Mouse (Mus musculus): ENCODE measurements around the gene Afm. TPM values are rescaled to one million over a fixed set of nuclear protein-coding genes. Genes with fewer than 3 reads are reported as not detected.

The Afm gene
- total and polyA plus RNA-seq, 2 experiments from 2014 or later = not detected

GRCm38 (mm10) chr5:90478886-90479285, 39.8 kb upstream of the Afm start:
- H3K9ac ChIP-seq (replicated peaks; ENCODE audit: low read length) = no peak overlapping the region
- no peaks in the 10 kb centered on the region for H3K27me3 ChIP-seq (ENCODE audit: insufficient read depth, low read length)
- 93% methylated on average over 1 of the region's 1 CpGs for WGBS
- H3K9me3 ChIP-seq (ENCODE audit: low read length) = no peaks in the 10 kb centered on the region
- no peaks in the 10 kb centered on the region for H3K4me1 ChIP-seq (ENCODE audit: insufficient read depth, low read length)
- no peak overlapping the region for H3K4me2 ChIP-seq (ENCODE audit: low read depth, low read length)
- no peak overlapping the region for H3K27ac ChIP-seq
- no peaks in the 10 kb centered on the region for H3K36me3 ChIP-seq (ENCODE audit: insufficient read depth, low read length)
- TF ChIP-seq CTCF (IDR thresholded peaks at IDR 0.05; ENCODE audit: low read depth) = no peak
- DNase-seq (ENCODE audit: low spot score) = no peak
- no peak overlapping the region for H3K4me3 ChIP-seq (ENCODE audit: low read length)
- no peak for ATAC-seq

- ATAC-seq = no peak
- no peaks in the 10 kb centered on the region for H3K36me3 ChIP-seq (ENCODE audit: insufficient read depth, low read length)
- TF ChIP-seq CTCF (IDR thresholded peaks at IDR 0.05; ENCODE audit: low read depth) = no peak
These were observed 33.1 kb upstream of the Afm start for GRCm38 (mm10) chr5:90485597-90485996.

GRCm38 (mm10) chr5:90488323-90488722, 30.4 kb upstream of the Afm start:
- Histone ChIP-seq H3K9me3 (ENCODE audit: low read length) (no peaks in the 10 kb centered on the region), H3K4me2 (ENCODE audit: low read depth, low read length) (no peak overlapping the region), H3K4me1 (ENCODE audit: insufficient read depth, low read length) (no peaks in the 10 kb centered on the region), H3K4me3 (ENCODE audit: low read length) (no peak overlapping the region), H3K36me3 (ENCODE audit: insufficient read depth, low read length) (no peaks in the 10 kb centered on the region), H3K27ac (no peak overlapping the region), H3K9ac (replicated peaks; ENCODE audit: low read length) (no peak overlapping the region), H3K27me3 (ENCODE audit: insufficient read depth, low read length) (no peaks in the 10 kb centered on the region)
- TF ChIP-seq CTCF (IDR thresholded peaks at IDR 0.05; ENCODE audit: low read depth) = no peak
- WGBS = 91% methylated on average over 7 of the region's 7 CpGs
- ATAC-seq = no peak
- DNase-seq (ENCODE audit: low spot score) = no peak

More at GRCm38 (mm10) chr5:90485597-90485996, 33.1 kb upstream of the Afm start:
- Histone ChIP-seq H3K27me3 (ENCODE audit: insufficient read depth, low read length) (no peaks in the 10 kb centered on the region), H3K27ac (no peak overlapping the region), H3K9me3 (ENCODE audit: low read length) (no peaks in the 10 kb centered on the region), H3K4me3 (ENCODE audit: low read length) (no peak overlapping the region), H3K4me1 (ENCODE audit: insufficient read depth, low read length) (no peaks in the 10 kb centered on the region), H3K9ac (replicated peaks; ENCODE audit: low read length) (no peak overlapping the region), H3K4me2 (ENCODE audit: low read depth, low read length) (no peak overlapping the region)
- WGBS = 92% methylated on average over 7 of the region's 7 CpGs
- DNase-seq (ENCODE audit: low spot score) = no peak

GRCm38 (mm10) chr5:90490518-90490917, 28.2 kb upstream of the Afm start, which contains the start of gene Afp:
Gene Afp, plus strand, starts transcription at chr5:90490737.
- Histone ChIP-seq H3K27ac (no peak within 1 kb of the TSS), H3K4me2 (ENCODE audit: low read depth, low read length) (no peak within 1 kb of the TSS), H3K9me3 (ENCODE audit: low read length) (no peaks in the 10 kb centered on the region), H3K27me3 (ENCODE audit: insufficient read depth, low read length) (no peaks in the 10 kb centered on the region), H3K9ac (replicated peaks; ENCODE audit: low read length) (no peak within 1 kb of the TSS), H3K4me3 (ENCODE audit: low read length) (no peak within 1 kb of the TSS), H3K36me3 (ENCODE audit: insufficient read depth, low read length) (no peaks in the 10 kb centered on the region), H3K4me1 (ENCODE audit: insufficient read depth, low read length) (no peaks in the 10 kb centered on the region)
- ATAC-seq = no peak
- 84% methylated on average over 7 of the region's 7 CpGs for WGBS
- no peak for TF ChIP-seq CTCF (IDR thresholded peaks at IDR 0.05; ENCODE audit: low read depth)
- DNase-seq (ENCODE audit: low spot score) = no peak

GRCm38 (mm10) chr5:90492440-90492839, 26.3 kb upstream of the Afm start:
- ATAC-seq (no peak), DNase-seq (ENCODE audit: low spot score) (no peak)
- H3K4me2 ChIP-seq (ENCODE audit: low read depth, low read length) = no peak overlapping the region
- H3K9me3 ChIP-seq (ENCODE audit: low read length) = no peaks in the 10 kb centered on the region
- 72% methylated on average over 9 of the region's 9 CpGs for WGBS
- no peaks in the 10 kb centered on the region for H3K4me1 ChIP-seq (ENCODE audit: insufficient read depth, low read length)
- no peaks in the 10 kb centered on the region for H3K27me3 ChIP-seq (ENCODE audit: insufficient read depth, low read length)
- H3K36me3 ChIP-seq (ENCODE audit: insufficient read depth, low read length) = no peaks in the 10 kb centered on the region
- H3K27ac ChIP-seq = no peak overlapping the region
- TF ChIP-seq CTCF (IDR thresholded peaks at IDR 0.05; ENCODE audit: low read depth) = no peak
- no peak overlapping the region for H3K9ac ChIP-seq (replicated peaks; ENCODE audit: low read length)
- H3K4me3 ChIP-seq (ENCODE audit: low read length) = no peak overlapping the region

- no peaks in the 10 kb centered on the region for H3K9me3 ChIP-seq (ENCODE audit: low read length)
- H3K27ac ChIP-seq = no peak overlapping the region
- WGBS = 89% methylated on average over 4 of the region's 4 CpGs
- ATAC-seq (no peak), DNase-seq (ENCODE audit: low spot score) (no peak)
- no peaks in the 10 kb centered on the region for H3K36me3 ChIP-seq (ENCODE audit: insufficient read depth, low read length)
- H3K27me3 ChIP-seq (ENCODE audit: insufficient read depth, low read length) = no peaks in the 10 kb centered on the region
- no peak overlapping the region for H3K4me3 ChIP-seq (ENCODE audit: low read length)
- H3K4me2 ChIP-seq (ENCODE audit: low read depth, low read length) = no peak overlapping the region
- TF ChIP-seq CTCF (IDR thresholded peaks at IDR 0.05; ENCODE audit: low read depth) = no peak
- no peaks in the 10 kb centered on the region for H3K4me1 ChIP-seq (ENCODE audit: insufficient read depth, low read length)
- H3K9ac ChIP-seq (replicated peaks; ENCODE audit: low read length) = no peak overlapping the region
These were observed 24.4 kb upstream of the Afm start for GRCm38 (mm10) chr5:90494308-90494707.

GRCm38 (mm10) chr5:90499509-90499908, 19.2 kb upstream of the Afm start:
- ATAC-seq = no peak
- no peak overlapping the region for H3K4me2 ChIP-seq (ENCODE audit: low read depth, low read length)
- H3K27me3 ChIP-seq (ENCODE audit: insufficient read depth, low read length) = no peaks in the 10 kb centered on the region
- no peak overlapping the region for H3K27ac ChIP-seq
- no peaks in the 10 kb centered on the region for H3K4me1 ChIP-seq (ENCODE audit: insufficient read depth, low read length)
- no peak for TF ChIP-seq CTCF (IDR thresholded peaks at IDR 0.05; ENCODE audit: low read depth)
- H3K9ac ChIP-seq (replicated peaks; ENCODE audit: low read length) = no peak overlapping the region
- no peak overlapping the region for H3K4me3 ChIP-seq (ENCODE audit: low read length)
- WGBS = 47% methylated on average over 7 of the region's 7 CpGs
- no peaks in the 10 kb centered on the region for H3K36me3 ChIP-seq (ENCODE audit: insufficient read depth, low read length)
- DNase-seq (ENCODE audit: low spot score) = no peak
- H3K9me3 ChIP-seq (ENCODE audit: low read length) = no peaks in the 10 kb centered on the region

Measured in hindbrain, postnatal 0 days (tissue).